Mouse (Mus musculus): ENCODE measurements around the gene Sypl. TPM values are rescaled to one million over a fixed set of nuclear protein-coding genes. Genes with fewer than 3 reads are reported as not detected.

The Sypl gene
- polyA plus RNA-seq, 1 experiment from 2014 or later, result 63.0 TPM

- H3K4me1 ChIP-seq (ENCODE audit: control insufficient read depth, insufficient read depth, low read length), result no peaks in the 10 kb centered on the region
- no peaks in the 10 kb centered on the region for H3K27me3 ChIP-seq (ENCODE audit: control insufficient read depth, insufficient read depth, low read length)
- no peak overlapping the region for H3K4me3 ChIP-seq (ENCODE audit: low read depth, low read length)
- H3K36me3 ChIP-seq (ENCODE audit: control insufficient read depth, insufficient read depth, low read length), result no peaks in the 10 kb centered on the region
- WGBS, result 80% methylated on average over 4 of the region's 4 CpGs
- DNase-seq (ENCODE audit: low spot score) (no peak), ATAC-seq (ENCODE audit: insufficient number of reproducible peaks, low FRiP score, low TSS enrichment, low read depth) (no peak)
- no peaks in the 10 kb centered on the region for H3K9me3 ChIP-seq (ENCODE audit: control insufficient read depth, low read length)
- H3K27ac ChIP-seq (replicated peaks; ENCODE audit: low read depth, low read length), result no peak overlapping the region
- no peak overlapping the region for H3K9ac ChIP-seq (ENCODE audit: low read length)
- no peak overlapping the region for H3K4me2 ChIP-seq (ENCODE audit: low read depth, severe bottlenecking)
These were observed 46.7 kb downstream of the Sypl start for GRCm38 (mm10) chr12:33000402-33000801.

DNA sequence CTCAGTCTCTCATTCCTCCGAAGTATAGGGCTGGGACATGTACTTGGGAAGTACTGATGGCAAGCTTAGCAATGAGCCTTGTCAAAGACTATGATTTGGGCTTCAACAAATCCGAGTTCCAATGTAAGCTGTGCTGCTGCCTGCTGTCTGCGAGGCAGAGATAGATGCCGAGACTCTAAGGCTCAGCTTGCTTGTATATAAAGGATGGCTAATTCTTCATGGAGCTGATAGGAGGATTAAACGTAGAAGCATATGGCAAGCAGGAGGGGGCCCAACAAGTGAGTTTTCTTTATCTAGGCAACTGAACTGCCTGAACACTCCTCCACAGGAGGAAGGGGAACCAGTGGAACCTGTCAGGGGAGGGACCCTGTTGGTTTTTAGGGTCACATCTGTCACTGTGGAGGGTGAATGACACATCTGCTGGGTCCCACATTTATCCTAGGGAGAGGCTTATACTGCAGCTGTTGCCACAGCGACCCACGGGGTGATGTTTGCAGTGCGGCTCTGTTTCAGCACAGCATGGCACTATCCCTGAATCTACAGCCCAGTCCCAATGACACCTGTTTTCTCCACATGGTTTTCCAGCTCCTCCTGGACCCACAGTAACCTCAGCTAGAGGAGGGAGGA lies 49.8 kb downstream of the Sypl start:
- no peak for ATAC-seq (ENCODE audit: insufficient number of reproducible peaks, low FRiP score, low TSS enrichment, low read depth)

GRCm38 (mm10) chr12:33005858-33006257 lies 52.2 kb downstream of the Sypl start:
- H3K9me3 ChIP-seq (ENCODE audit: control insufficient read depth, low read length), result no peaks in the 10 kb centered on the region
- H3K9ac ChIP-seq (ENCODE audit: low read length), result no peak overlapping the region
- ATAC-seq (ENCODE audit: insufficient number of reproducible peaks, low FRiP score, low TSS enrichment, low read depth), result no peak
- H3K27ac ChIP-seq (replicated peaks; ENCODE audit: low read depth, low read length), result no peak overlapping the region
- no peaks in the 10 kb centered on the region for H3K36me3 ChIP-seq (ENCODE audit: control insufficient read depth, insufficient read depth, low read length)
- H3K4me2 ChIP-seq (ENCODE audit: low read depth, severe bottlenecking), result no peak overlapping the region
- DNase-seq (ENCODE audit: low spot score), result no peak
- H3K4me1 ChIP-seq (ENCODE audit: control insufficient read depth, insufficient read depth, low read length), result no peaks in the 10 kb centered on the region; the same call in 1 of the 2 replicates
- no peaks in the 10 kb centered on the region for H3K27me3 ChIP-seq (ENCODE audit: control insufficient read depth, insufficient read depth, low read length)
- WGBS, result 86% methylated on average over 5 of the region's 5 CpGs
- no peak overlapping the region for H3K4me3 ChIP-seq (ENCODE audit: low read depth, low read length)

More for the DNA sequence above, 49.8 kb downstream of the Sypl start:
- Histone ChIP-seq H3K27me3 (ENCODE audit: control insufficient read depth, insufficient read depth, low read length) (no peaks in the 10 kb centered on the region), H3K27ac (replicated peaks; ENCODE audit: low read depth, low read length) (no peak overlapping the region), H3K4me3 (ENCODE audit: low read depth, low read length) (no peak overlapping the region), H3K36me3 (ENCODE audit: control insufficient read depth, insufficient read depth, low read length) (no peaks in the 10 kb centered on the region), H3K9ac (ENCODE audit: low read length) (no peak overlapping the region), H3K9me3 (ENCODE audit: control insufficient read depth, low read length) (no peaks in the 10 kb centered on the region), H3K4me2 (ENCODE audit: low read depth, severe bottlenecking) (no peak overlapping the region), H3K4me1 (ENCODE audit: control insufficient read depth, insufficient read depth, low read length) (no peaks in the 10 kb centered on the region)
- WGBS, result 78% methylated on average over 8 of the region's 8 CpGs
- DNase-seq (ENCODE audit: low spot score), result no peak

DNA sequence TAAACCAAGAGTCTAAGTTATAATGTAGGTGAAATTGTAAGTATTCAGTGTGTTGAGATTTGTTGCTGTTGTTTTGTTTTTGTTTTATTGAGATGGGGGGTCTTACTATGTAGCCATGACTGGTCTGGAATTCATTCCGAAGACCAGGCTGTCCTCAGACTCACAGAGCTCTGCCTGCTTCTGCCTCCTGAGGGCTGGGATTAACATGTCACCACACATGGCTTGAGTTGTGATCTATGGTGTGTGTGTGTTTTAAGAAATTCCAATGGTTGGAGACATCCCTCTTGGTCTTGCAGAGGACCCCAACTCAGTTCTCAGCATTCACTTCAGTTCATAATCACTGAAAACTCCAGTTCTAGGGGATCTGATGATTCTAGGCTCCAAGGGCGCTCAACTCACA lies 53.5 kb downstream of the Sypl start:
- Histone ChIP-seq H3K27ac (replicated peaks; ENCODE audit: low read depth, low read length) (no peak overlapping the region), H3K4me1 (ENCODE audit: control insufficient read depth, insufficient read depth, low read length) (no peaks in the 10 kb centered on the region; the same call in 1 of the 2 replicates), H3K9ac (ENCODE audit: low read length) (no peak overlapping the region), H3K36me3 (ENCODE audit: control insufficient read depth, insufficient read depth, low read length) (no peaks in the 10 kb centered on the region), H3K27me3 (ENCODE audit: control insufficient read depth, insufficient read depth, low read length) (no peaks in the 10 kb centered on the region), H3K9me3 (ENCODE audit: control insufficient read depth, low read length) (no peaks in the 10 kb centered on the region), H3K4me2 (ENCODE audit: low read depth, severe bottlenecking) (no peak overlapping the region), H3K4me3 (ENCODE audit: low read depth, low read length) (no peak overlapping the region)
- no peak for ATAC-seq (ENCODE audit: insufficient number of reproducible peaks, low FRiP score, low TSS enrichment, low read depth)
- 92% methylated on average over 2 of the region's 2 CpGs for WGBS
- DNase-seq (ENCODE audit: low spot score), result no peak

DNA sequence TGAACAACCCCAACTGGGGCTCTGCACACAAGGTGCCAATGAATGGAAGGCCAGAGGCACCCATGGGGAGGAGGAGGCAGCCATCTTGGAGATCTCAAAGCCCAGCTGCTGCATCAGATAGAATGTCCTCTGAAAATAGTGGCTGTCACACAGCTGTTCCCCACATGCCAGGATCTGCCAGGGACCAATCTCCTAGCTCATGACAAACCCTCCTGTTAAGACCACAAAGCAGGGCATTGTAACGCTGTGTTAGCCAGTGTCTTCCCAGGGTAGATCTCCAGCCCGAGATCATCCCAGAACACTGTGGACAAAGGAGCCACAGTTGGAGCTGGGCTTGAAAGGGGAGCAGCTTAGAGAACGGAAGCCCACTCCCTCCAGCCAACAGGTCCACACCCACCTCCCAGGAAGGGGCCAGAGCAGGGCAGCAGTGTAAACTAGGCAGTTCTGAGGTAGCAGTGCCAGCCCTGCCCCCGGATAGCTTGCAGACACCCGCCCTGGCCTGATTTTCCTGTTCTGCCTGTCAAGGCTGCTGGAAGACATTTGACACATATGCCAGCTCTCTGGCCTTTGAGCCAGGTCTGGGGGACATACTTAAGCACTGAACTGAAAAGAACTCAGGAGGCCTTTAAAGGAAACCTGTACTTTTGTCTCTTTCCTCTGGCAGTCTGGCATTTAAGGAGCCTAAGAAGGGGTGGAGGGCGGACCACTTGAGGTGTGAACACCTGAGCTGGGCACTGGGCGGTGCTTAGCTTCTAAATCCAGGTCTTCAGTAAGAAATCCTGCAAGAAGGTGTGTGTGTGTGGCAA lies 54.8 kb downstream of the Sypl start:
- Histone ChIP-seq H3K27ac (replicated peaks; ENCODE audit: low read depth, low read length) (no peak overlapping the region), H3K4me1 (ENCODE audit: control insufficient read depth, insufficient read depth, low read length) (no peaks in the 10 kb centered on the region; the same call in 1 of the 2 replicates), H3K9ac (ENCODE audit: low read length) (no peak overlapping the region), H3K27me3 (ENCODE audit: control insufficient read depth, insufficient read depth, low read length) (no peaks in the 10 kb centered on the region), H3K9me3 (ENCODE audit: control insufficient read depth, low read length) (no peaks in the 10 kb centered on the region), H3K4me3 (ENCODE audit: low read depth, low read length) (no peak overlapping the region), H3K36me3 (ENCODE audit: control insufficient read depth, insufficient read depth, low read length) (no peaks in the 10 kb centered on the region), H3K4me2 (ENCODE audit: low read depth, severe bottlenecking) (no peak overlapping the region)
- WGBS, result 61% methylated on average over 7 of the region's 7 CpGs
- DNase-seq (ENCODE audit: low spot score) (no peak), ATAC-seq (ENCODE audit: insufficient number of reproducible peaks, low FRiP score, low TSS enrichment, low read depth) (no peak)

DNA sequence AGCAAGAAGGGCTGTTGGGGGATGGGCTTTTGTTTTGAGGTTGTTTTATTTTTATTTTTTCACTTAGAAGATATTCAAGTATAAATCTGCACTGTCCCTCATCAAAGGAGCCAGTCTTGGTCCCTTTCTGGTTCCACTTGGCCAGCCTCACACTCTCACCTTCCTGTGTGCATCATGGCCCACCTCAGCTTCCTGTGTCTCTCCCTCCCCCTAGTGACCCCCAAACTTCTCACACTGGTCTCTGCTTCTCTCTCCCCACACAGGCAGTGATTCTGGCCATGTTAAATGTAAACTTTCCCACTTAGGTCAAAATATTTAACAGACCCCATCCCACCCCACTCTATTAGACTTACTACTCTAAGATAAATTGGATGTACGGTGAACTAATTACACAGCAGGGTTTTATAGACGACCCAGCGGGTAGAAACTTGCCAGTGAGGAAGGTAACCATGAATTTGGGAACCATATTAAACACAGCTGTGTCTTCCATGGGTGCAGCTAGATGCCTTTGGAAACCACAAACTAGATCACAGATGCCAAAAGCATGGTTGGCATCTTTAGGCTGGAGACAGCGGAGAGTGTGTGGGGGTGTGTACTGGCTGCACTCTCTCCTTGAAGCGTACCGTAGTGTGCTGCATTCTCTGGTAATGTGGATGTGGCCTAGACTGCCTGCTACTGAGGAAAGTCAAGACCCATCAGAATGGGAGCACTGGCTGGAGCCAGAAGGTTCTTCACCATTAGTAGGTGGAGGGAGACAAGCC lies 55.7 kb downstream of the Sypl start:
- H3K4me2 ChIP-seq (ENCODE audit: low read depth, severe bottlenecking), result no peak overlapping the region
- H3K4me1 ChIP-seq (ENCODE audit: control insufficient read depth, insufficient read depth, low read length), result no peaks in the 10 kb centered on the region; the same call in 1 of the 2 replicates
- no peak overlapping the region for H3K4me3 ChIP-seq (ENCODE audit: low read depth, low read length)
- H3K27me3 ChIP-seq (ENCODE audit: control insufficient read depth, insufficient read depth, low read length), result no peaks in the 10 kb centered on the region
- DNase-seq (ENCODE audit: low spot score) (no peak), ATAC-seq (ENCODE audit: insufficient number of reproducible peaks, low FRiP score, low TSS enrichment, low read depth) (no peak)
- H3K27ac ChIP-seq (replicated peaks; ENCODE audit: low read depth, low read length), result no peak overlapping the region
- no peaks in the 10 kb centered on the region for H3K36me3 ChIP-seq (ENCODE audit: control insufficient read depth, insufficient read depth, low read length)
- WGBS, result 73% methylated on average over 6 of the region's 6 CpGs
- H3K9me3 ChIP-seq (ENCODE audit: control insufficient read depth, low read length), result no peaks in the 10 kb centered on the region
- H3K9ac ChIP-seq (ENCODE audit: low read length), result no peak overlapping the region

- Histone ChIP-seq H3K4me3 (ENCODE audit: low read depth, low read length) (no peak overlapping the region), H3K27ac (replicated peaks; ENCODE audit: low read depth, low read length) (no peak overlapping the region), H3K9ac (ENCODE audit: low read length) (no peak overlapping the region), H3K9me3 (ENCODE audit: control insufficient read depth, low read length) (no peaks in the 10 kb centered on the region), H3K36me3 (ENCODE audit: control insufficient read depth, insufficient read depth, low read length) (no peaks in the 10 kb centered on the region), H3K27me3 (ENCODE audit: control insufficient read depth, insufficient read depth, low read length) (no peaks in the 10 kb centered on the region), H3K4me1 (ENCODE audit: control insufficient read depth, insufficient read depth, low read length) (no peaks in the 10 kb centered on the region; the same call in 1 of the 2 replicates), H3K4me2 (ENCODE audit: low read depth, severe bottlenecking) (no peak overlapping the region)
- no peak for ATAC-seq (ENCODE audit: insufficient number of reproducible peaks, low FRiP score, low TSS enrichment, low read depth)
- no peak for DNase-seq (ENCODE audit: low spot score)
- WGBS, result 33% methylated on average over 3 of the region's 3 CpGs
These were observed 56.3 kb downstream of the Sypl start for GRCm38 (mm10) chr12:33010026-33010425.

DNA sequence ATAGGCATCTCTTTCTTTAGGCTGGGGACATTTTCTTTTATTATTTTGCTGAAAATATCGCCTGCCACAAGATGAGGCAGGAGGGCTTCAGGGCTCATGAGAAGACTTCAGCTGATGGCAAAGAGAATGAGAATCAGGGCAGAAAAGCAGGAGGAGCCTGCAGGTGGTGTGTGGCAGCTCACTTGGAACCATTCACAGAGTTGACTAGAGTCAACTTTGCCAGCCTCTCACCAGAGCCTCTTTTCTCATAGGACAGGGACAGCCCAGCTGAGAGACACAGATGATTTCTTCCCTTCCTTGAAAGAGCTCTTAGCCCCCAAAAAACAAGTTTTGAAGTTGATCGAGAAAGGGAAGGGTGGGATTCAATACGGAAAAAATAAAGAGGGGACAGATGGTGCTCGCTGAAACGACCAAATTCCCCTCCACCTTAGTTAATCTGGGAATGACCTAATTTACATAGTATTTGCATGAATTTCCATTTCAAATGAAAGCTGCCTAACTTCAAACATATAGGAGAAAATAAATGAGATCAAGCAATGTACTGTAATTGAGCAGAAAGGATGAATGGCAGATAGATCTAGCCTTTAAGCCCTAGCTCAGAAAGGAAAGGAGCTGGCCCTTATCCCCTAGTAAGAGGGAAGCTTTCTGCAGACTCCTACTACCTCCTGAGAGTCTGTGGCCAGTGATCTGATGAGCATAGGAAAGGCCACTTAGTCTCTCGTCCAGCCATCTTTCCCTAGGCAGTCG lies 60.5 kb downstream of the Sypl start:
- Histone ChIP-seq H3K4me3 (ENCODE audit: low read depth, low read length) (no peak overlapping the region), H3K4me2 (ENCODE audit: low read depth, severe bottlenecking) (no peak overlapping the region), H3K36me3 (ENCODE audit: control insufficient read depth, insufficient read depth, low read length) (no peaks in the 10 kb centered on the region), H3K4me1 (ENCODE audit: control insufficient read depth, insufficient read depth, low read length) (peaks cover 2% of the 10 kb centered on the region; the same call in 1 of the 2 replicates), H3K27ac (replicated peaks; ENCODE audit: low read depth, low read length) (no peak overlapping the region), H3K9me3 (ENCODE audit: control insufficient read depth, low read length) (no peaks in the 10 kb centered on the region), H3K9ac (ENCODE audit: low read length) (no peak overlapping the region), H3K27me3 (ENCODE audit: control insufficient read depth, insufficient read depth, low read length) (no peaks in the 10 kb centered on the region)
- WGBS, result 61% methylated on average over 7 of the region's 7 CpGs
- DNase-seq (ENCODE audit: low spot score) (no peak), ATAC-seq (ENCODE audit: insufficient number of reproducible peaks, low FRiP score, low TSS enrichment, low read depth) (no peak)
